Mouse (Mus musculus): ENCODE measurements around the gene Tmub2.

- TF ChIP-seq GATA1 (IDR thresholded peaks at IDR 0.05; ENCODE audit: borderline replicate concordance, low read length) (no peak), FLI1 (IDR thresholded peaks at IDR 0.05; ENCODE audit: low read length) (no peak)
Observed at GRCm38 (mm10) chr11:102308104-102308503, 23.4 kb downstream of the Tmub2 start.
